Mouse (Mus musculus) frontal cortex, adult 2 months (tissue): ENCODE measurements at regions not wholly inside any gene's neighbourhood (a gene's known extent, or its start where the extent isn't known, plus 50 kb on each side); places are given as distances from the start of the nearest gene placed in this dataset.

ENCODE experiments used
- DNase-seq, 2 experiments: peaks; one replicate each; pipeline ENCODE4 v3.0.0; 2022; ENCODE audit warnings: low spot score in 1 of 2; ENCODE audit errors: extremely low spot score in 1 of 2

DNA sequence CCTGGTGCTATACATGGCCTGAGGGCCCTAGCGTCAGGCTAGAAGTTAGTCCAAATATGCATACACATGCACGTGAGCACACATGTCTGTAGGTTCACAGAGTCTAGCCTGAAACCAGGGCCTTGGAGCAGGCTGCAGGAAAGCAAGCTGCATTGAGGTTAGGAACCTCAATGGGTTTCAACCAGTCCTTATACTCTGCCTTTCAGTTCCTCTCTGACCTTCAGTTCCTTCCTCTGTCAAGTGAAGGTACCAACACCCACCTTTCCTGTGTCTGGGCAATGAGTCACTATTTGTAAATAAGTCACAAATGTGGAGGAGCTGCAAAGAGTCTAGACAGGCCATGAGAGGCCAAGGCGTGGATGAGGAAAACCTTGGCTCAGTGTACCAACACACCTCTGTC, 89.1 kb upstream of the Zfp703 start:
- no peak for DNase-seq

DNA sequence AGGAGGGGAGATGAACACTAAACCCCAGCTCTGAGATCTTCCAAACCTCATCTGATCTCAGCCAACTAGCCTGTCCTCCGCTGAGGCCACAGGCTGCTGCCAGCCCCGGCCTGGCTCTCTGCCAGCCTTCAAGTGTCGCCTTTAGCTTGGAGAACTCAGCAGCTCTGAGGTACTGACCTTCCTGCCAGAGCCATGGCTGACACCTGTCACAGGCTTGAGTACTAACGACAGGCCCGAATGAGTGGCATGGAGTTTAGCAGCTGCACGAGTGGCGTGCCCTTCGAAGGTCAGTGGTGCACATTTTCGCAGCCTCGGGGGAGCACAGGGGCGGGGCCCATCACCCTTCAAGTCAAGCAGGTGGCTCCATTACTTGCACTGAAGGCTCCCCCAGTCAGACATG, 85.2 kb upstream of the Zfp703 start:
- DNase-seq, result no peak

- DNase-seq, result no peak
Observed at GRCm38 (mm10) chr8:26892380-26892779, 84.7 kb upstream of the Zfp703 start.

DNA sequence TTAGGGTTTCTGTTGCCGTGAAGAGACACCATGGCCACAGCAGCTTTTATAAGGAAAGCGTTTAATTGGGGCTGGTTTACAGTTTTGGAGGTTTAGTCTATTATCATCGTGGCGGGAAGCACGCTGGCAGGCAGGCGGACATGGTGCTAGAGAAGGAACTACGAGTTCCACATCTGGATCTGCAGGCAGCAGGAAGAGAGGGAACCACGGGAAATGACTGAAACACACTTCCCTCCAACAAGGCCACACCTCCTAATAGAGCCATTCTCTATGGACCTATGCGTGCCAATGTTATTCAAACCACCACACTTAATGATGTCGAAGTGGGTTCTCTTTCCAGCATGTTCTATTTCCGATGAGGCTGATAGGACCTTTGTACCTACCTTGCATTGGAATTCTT, 81.3 kb upstream of the Zfp703 start:
- DNase-seq, result no peak

GRCm38 (mm10) chr8:26903289-26903688, 73.8 kb upstream of the Zfp703 start:
- DNase-seq, result no peak

GRCm38 (mm10) chr8:26906257-26906656, 70.9 kb upstream of the Zfp703 start:
- DNase-seq, result no peak

DNA sequence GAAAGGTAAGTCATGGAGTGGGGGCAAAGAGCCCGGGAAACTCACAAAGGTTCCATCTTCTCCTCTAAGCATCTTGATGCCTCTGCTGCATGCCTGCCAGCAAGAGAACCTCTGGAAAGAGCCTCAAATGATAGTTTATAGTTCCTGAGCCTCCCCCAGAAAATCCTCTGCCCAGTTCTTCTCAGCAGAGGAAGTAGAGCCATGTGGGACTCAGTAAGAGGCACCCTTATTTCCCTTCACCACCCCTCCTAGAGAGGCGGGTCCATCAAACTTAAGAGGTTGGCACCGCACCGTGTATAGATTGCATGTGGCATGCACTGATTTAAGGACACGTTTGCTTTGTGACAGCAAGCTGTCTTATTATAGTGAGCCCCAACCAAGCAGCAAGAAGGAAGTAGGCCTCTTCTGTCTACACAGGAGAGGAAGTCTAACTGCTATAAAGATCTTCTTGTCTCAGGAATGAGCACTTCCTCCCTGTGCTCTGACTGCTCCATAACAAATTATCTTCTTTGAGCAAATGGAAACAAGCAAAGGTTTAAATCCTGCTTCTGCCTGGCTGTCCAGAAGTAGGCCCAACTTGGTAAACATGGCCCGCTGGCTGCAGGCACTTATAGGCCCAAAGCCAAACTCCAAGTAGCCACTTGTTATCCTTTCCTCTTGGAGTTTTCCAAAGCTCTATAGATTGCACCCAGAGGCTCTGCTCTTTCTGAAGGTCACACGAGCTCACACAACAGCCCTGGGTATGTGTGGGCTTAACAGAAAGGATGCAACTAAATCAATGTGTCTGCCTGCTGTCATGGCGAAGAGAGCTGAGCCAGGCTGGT, 69.6 kb upstream of the Zfp703 start:
- DNase-seq, result no peak

GRCm38 (mm10) chr8:26910186-26910585, 66.9 kb upstream of the Zfp703 start:
- no peak for DNase-seq

GRCm38 (mm10) chr8:26913562-26914529, 63.3 kb upstream of the Zfp703 start:
- no peak for DNase-seq

DNA sequence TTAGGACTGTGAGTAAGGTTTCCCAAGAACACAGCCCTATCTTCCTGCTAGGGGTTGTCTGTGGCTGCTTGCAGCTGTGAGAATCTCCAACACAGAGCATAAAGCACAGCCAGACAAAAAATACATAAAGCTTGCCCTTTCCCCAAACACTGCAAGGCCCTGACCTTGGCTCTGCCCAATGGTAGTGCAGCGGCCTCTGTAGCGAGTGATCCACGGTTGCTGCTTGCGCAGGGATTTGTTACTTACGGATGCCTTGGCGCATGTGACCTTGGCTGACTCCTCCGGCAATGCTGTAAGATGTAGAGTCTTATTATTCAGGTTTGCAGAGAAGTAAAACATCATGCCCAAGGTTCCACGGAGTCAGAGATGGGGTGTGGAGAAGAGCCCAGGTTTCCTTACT, 61.4 kb upstream of the Zfp703 start:
- no peak for DNase-seq

DNA sequence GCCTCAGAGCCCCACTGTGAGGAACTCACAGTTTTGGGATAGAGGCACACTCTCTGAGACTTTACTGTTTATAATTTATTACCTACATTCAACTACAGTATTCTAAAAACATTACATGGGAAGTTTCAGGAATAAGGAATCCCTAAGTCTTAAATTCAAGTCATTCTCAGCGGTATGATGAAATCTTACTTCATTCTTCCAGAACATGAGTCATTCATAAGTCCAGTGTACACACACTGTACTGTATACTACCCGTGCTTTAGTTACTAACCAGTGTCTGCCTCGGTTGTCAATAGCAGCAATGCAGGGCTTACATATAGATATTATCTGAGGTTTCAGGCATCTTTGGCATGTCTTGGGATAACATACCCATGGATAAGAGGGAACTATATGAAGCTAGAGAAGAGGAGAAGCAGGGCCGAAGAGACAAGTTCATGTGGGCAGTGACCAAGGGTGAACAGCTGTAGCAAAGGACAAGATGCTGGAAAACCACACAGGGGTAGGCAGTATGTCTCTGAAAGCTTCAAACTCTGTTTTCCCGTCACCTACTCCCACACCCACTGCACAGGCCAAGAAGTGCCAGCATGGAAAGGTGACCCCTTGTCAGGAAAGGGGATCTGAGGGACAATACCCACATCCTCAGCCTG, 55.5 kb upstream of the Zfp703 start:
- no peak for DNase-seq

DNA sequence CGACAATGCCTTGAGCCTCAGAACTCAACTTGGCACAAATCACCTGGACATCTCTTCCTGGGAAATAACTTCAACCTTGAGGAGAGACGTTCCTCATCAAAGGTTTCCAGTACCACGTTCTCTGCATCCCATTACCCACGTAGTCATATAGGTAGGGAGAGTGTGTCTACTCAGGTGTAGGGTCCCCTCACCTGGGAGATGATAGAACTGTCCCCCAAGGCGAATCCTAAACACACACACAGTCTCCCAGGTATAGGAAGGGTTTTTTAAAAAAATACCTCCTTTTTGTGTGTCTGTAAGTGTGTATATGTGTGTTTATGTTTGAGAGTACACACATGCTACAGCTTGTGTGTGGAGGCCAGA, 55.0 kb upstream of the Zfp703 start:
- DNase-seq, result no peak

DNA sequence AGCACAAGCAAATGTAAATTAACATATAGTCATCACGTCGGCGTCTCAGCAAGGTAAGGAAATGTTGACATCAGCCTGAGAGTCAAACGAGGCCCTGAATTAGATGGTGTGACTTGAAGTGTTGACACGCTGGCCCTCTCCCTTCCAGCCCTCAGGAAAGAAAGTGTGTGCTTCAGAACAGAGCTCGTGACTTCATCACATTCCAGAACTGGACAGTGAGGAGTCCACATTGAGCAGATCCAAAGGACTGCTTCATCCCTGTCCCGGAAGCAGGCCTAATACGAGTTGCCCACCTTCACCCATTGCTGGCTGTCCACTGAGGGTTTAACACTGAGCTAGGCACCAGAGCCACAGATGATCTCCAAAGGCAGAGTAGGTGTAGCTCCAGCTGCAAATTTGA, 54.0 kb upstream of the Zfp703 start:
- DNase-seq, result no peak
